Mouse (Mus musculus) 3T3-L1 (cell line): ENCODE data around the gene Btbd9.
"Not testable (repeated sequence)": the region's sequence is repeated elsewhere in the genome, so short reads cannot be mapped to it uniquely, and the experiment has no call there.

Experiments
- DNase-seq: peaks from one replicate; pipeline ENCODE4 v3.0.0-alpha.2; 2015; ENCODE audit warnings: low read depth, low spot score

The Btbd9 gene

GRCm38 (mm10) chr17:30559536-30559935 is 16.8 kb downstream of the Btbd9 start:
- DNase-seq, result peak; percentile 48

DNA sequence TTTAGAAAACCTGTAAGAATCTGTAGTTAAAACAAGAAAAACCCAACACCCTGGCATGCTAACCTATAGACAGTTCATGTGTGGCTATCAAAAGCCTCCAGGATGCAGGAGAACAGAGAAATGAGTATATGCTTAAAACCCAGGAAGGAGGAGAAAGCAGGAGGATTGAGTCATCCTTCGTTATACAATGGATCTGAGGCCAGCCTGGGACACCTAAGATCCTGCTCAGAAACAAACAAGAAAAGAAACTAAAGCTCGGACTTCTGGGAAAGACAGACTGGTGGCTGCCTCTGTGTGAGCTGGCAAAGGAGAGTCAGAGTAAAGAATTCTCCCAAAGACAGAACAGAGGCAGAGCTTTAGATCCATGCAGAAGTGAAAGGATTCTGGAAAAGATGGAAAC is 17.7 kb downstream of the Btbd9 start:
- no peak for DNase-seq

- DNase-seq, result no peak
Measured at GRCm38 (mm10) chr17:30556512-30556911, 19.8 kb downstream of the Btbd9 start.

GRCm38 (mm10) chr17:30553027-30553937 is 23.0 kb downstream of the Btbd9 start:
- DNase-seq, result peak; percentile 46

DNA sequence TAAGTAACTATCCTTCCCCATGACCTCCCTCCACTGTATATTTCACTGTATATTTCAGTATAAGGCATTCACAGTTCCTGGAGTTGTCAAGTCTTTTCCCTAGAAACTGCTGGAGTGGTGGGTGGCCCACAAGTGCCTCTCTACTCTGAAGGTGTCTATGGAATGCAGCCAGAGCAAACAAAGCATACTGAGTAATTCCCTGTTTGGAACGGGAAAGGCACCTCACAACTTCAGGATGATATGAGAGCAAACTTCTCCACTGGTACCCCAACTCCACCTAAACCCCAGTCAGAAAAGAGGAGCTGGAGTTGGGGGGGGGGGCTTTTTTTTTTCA is 25.5 kb downstream of the Btbd9 start:
- peak; percentile 44 for DNase-seq

DNA sequence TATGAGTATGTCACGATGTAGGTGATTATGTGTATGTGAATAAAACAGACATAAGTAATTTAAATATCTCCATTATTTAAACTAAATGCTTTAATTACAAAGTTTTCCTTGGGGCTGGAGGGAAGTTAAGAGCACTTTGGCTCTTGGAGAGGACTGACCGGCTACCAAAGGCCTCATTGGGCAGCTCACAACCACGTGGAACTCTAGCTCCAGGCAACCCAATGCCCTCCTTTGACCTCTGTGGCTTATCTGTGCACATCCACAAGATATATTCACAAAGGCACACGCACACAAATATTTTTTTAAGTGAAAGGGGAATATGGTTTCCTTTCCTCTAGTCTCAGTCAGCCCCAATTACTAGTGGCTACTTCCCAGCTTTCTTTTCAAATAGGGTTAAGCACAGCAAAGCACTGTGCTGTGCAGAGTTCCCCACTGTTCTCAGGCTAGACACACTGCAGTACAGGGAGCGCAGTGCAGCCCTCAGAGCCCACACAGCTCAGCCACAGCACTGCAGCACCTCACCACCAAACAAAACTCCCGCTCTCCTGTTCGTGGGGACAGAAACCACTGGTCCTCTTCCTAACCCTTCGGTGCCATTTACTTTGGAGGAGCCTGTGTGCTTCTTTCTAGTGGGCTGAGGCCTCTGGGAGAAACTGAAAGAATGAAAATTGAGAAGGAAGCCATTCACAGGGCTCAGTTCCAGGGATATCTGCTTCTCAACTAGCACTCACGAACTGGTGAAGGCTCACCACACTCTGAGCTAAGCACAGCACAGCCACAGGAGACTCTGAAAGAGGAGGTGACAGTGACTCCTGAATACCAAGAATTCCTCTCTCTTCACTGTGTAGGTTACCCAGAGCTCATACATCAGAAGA is 26.2 kb downstream of the Btbd9 start:
- peak; percentile 42 for DNase-seq

- no peak for DNase-seq
Measured at GRCm38 (mm10) chr17:30539098-30539497, 37.2 kb downstream of the Btbd9 start.

GRCm38 (mm10) chr17:30536651-30537050 is 39.6 kb downstream of the Btbd9 start:
- no peak for DNase-seq

- no peak for DNase-seq
Measured at GRCm38 (mm10) chr17:30533098-30533497, 43.2 kb downstream of the Btbd9 start.

- no peak for DNase-seq
Measured at GRCm38 (mm10) chr17:30530542-30530940, 45.7 kb downstream of the Btbd9 start.

DNA sequence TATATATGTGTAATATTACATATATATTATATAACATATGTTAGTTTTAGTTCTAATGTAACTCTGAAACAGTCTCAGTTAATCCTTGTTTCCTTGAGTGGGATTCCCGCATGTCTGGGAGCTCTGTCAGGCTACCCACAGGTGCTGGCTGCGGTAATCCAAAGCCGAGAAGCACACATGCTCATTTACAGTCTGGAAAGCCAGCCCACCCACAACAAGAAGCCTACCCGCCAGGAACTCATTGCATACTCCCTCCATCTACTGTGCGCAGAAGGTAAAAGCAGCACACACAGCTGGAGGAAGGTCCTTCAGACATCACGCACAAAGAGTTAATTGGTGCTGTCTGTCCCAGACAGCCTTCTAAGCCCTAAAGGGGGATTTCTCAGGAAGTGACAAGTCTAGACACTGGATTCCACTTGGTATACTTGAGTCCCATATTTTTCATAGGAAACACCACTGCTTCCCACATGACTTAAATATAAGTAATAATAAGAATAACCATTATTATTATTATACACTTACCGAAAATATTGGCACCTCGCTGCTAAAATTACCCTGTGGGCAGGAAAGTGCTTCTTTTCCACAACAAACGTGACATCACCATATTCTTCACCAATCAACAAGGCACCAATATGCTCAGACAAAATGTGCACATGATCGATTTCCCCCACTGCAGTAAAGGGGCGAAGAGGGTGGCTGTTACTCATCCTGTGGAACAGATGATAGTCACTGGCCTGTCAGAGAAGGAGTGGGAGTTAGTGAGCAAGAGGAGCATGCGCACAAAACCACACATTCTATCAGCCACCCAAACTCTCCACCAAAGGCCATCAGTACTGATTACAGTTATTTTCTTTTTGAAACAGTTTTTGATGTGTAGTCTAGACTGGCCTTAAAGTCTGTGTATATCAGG is 46.4 kb downstream of the Btbd9 start:
- no peak for DNase-seq

DNA sequence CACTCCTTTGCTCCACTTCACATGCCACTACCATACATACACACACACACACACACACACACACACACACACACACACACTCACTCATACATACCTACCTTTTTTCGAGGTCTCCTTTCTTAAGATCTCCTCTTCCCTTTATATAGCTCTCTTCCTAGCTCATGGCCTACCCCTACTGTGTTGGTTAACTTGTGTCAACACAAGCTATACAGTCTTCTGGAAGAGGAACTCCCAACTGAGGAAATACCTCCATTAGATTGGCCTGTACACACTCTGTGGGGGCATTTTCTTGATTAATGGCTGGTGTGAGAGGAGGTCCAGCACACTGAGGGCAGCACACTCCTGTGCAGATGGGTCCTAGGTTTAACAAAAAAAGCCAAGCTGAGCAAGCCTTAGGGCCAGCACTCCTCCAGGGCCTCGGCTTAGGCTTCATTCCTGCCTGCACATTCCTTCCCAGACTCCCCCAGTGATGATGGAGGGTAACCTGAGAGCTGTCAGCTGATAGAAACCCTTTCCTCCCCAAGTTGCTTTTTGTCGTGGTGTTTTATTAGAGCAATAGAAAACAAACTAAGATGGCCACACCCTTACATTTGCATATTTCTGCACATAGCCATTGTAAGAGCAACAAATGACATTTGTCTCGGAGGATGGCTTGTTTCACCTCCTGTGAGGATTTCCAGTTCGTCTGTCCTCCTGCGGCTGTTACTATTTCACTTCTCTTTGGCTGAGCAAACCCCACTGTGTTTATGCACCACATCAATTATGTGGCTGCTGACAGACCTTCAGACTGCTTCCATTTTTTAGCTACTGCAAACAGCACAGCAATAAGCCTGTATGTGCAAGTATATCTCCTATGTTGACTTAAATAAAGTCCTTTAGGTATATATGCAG is 50.6 kb downstream of the Btbd9 start:
- DNase-seq, result no peak

DNA sequence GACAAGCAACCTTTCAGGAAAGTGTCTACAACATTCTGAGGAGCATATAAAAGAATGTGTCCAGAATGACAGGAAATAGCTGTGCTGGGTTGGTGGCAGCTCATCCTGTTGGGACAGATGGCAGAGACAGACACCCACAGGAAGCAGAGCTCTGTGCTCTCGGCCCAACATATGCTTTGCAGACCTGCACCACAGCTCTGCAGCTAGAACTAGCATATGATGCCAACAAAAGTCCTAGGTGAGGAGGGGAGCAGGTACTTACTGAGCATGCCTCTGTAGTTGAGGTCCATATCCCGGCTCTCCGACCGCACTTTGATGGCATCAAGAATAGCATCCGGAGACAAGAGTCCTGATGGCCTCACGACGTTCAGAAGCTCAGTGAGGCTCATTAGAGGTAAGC is 51.8 kb downstream of the Btbd9 start:
- no peak for DNase-seq

DNA sequence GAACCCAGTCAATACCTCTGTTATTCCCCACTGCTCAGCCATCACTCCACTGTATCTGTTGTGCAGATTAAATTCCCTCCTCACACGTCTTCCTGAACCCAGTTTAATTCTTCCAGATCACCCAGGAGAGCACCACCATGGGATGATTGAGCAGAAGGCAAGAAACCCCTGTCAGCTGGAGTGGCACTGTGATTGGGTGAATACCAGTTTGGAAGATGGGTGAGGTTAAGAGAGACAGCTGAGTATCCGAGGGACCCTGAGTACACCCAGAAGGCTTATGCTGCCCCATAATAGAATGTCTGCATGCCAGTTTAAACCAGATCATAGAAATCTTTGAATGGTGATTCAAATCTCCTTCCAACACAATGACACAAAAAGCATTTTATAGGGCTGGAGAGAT is 52.5 kb downstream of the Btbd9 start:
- DNase-seq, result no peak

- DNase-seq, result peak; percentile 73
Measured at GRCm38 (mm10) chr17:30522406-30523078, 53.7 kb downstream of the Btbd9 start.

- not testable (repeated sequence) for DNase-seq
Measured at GRCm38 (mm10) chr17:30519172-30519512, 57.1 kb downstream of the Btbd9 start.

GRCm38 (mm10) chr17:30518431-30519171 is 57.7 kb downstream of the Btbd9 start:
- no peak for DNase-seq

- DNase-seq, result no peak
Measured at GRCm38 (mm10) chr17:30516580-30517340, 59.5 kb downstream of the Btbd9 start.

GRCm38 (mm10) chr17:30515401-30515800 is 60.9 kb downstream of the Btbd9 start:
- no peak for DNase-seq
